Mouse (Mus musculus) liver, embryonic 12.5 days (tissue): ENCODE measurements around the gene Ppara. TPM values are rescaled to one million over a fixed set of nuclear protein-coding genes. Genes with fewer than 3 reads are reported as not detected.

Source experiments
- ATAC-seq: fragments of 200-750 bp; cut with Nextera tagmentation; 2 replicates; pipeline ENCODE4 v1.8.0; 2017; ENCODE audit warnings: moderate number of reproducible peaks, mild to moderate bottlenecking, moderate library complexity
- H3K27ac ChIP-seq: fragments of 300-500 bp; sonication (generic); 2 replicates; pipeline ENCODE4 v1.5.1; 2016; ENCODE audit warnings: mild to moderate bottlenecking
- H3K27me3 ChIP-seq: fragments of 300-500 bp; sonication (generic); replicated peaks from 2 replicates; pipeline ENCODE4 v1.6.1; 2016; ENCODE audit warnings: mild to moderate bottlenecking, moderate library complexity
- H3K36me3 ChIP-seq: fragments of 300-500 bp; sonication (generic); 2 replicates; pipeline ENCODE4 v1.6.1; 2016; ENCODE audit warnings: mild to moderate bottlenecking, moderate library complexity
- H3K4me1 ChIP-seq: fragments of 300-500 bp; sonication (generic); 2 replicates; pipeline ENCODE4 v1.6.1; 2016
- H3K4me2 ChIP-seq: fragments of 300-500 bp; sonication (generic); 2 replicates; pipeline ENCODE4 v1.6.1; 2016; ENCODE audit warnings: mild to moderate bottlenecking, moderate library complexity
- H3K4me3 ChIP-seq: fragments of 300-500 bp; sonication (generic); 2 replicates; pipeline ENCODE4 v1.5.1; 2016; ENCODE audit warnings: mild to moderate bottlenecking, moderate library complexity
- H3K9ac ChIP-seq: fragments of 300-500 bp; sonication (generic); 2 replicates; pipeline ENCODE4 v1.6.1; 2016; ENCODE audit warnings: mild to moderate bottlenecking, moderate library complexity
- H3K9me3 ChIP-seq: fragments of 300-500 bp; sonication (generic); replicated peaks from 2 replicates; pipeline ENCODE4 v1.6.1; 2016; ENCODE audit warnings: mild to moderate bottlenecking, moderate library complexity
- WGBS: fragments of 180-500 bp; shearing (Covaris S2); methylation state at CpG from one replicate; pipeline ENCODE4 v1.1.7; 2016; ENCODE audit not compliant: insufficient replicate concordance; 5-methylcytosine and 5-hydroxymethylcytosine counted together
- polyA plus RNA-seq: library from polyadenylated mRNA; unstranded; fragments of >200 nt; fragmentation: Nextera tagmentation; extraction: Ambion mirVana; gene quantifications from 2 replicates; pipeline ENCODE4 v1.2.1, GENCODE M21; 2016

Gene Ppara
- polyA plus RNA-seq, 1 experiment from 2014 or later = 5.7 TPM

DNA sequence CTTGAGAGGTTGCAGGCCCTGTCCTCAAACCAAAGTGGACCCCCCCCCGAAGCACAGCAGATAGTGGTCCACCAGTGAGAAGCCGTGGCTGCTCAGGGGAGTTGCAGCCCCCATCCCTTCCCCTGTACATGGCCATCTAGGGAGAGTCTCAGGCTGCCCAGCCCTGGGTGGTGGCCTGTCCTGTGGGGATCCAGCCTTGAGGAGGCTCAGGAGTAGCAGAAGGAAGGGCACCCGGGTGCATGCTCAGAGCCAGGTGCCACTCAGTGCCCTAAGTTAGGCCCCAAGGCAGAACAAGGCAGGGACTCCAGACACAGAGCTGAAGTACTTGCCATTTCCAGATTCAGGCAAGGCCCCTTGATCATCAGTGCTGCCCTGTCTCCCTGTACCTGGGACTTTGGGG lies 19.7 kb upstream of the Ppara start:
- Histone ChIP-seq H3K36me3 (no peaks in the 10 kb centered on the region), H3K4me2 (no peak overlapping the region), H3K4me3 (no peak overlapping the region), H3K9ac (no peak overlapping the region), H3K9me3 (no peaks in the 10 kb centered on the region), H3K27me3 (peaks cover 32% of the 10 kb centered on the region), H3K27ac (no peak overlapping the region), H3K4me1 (no peaks in the 10 kb centered on the region; the same call in 1 of the 2 replicates)
- WGBS = 67% methylated on average over 3 of the region's 3 CpGs
- ATAC-seq = no peak

DNA sequence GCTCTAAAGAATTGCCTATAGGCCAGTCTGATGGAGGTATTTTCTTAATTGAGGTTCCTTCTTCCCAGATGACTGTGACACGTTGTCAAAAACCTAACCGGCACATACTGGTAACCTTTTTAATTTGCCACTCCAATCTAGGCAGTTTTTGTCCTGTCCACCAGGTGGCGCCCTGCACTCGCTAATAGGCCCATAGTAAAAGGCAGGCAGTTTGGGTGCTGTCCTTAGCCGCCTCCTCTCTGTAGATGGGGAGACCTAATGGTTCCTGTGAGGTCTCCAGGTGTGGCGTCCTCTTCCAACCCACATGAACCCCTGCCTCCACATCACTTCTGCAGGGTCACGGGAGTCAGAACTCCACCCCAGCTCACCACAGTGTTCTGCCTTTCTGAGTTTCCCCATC lies 18.7 kb upstream of the Ppara start:
- Histone ChIP-seq H3K27me3 (peaks cover 36% of the 10 kb centered on the region), H3K4me3 (no peak overlapping the region), H3K4me1 (no peaks in the 10 kb centered on the region; the same call in 1 of the 2 replicates), H3K9ac (no peak overlapping the region), H3K36me3 (no peaks in the 10 kb centered on the region), H3K4me2 (no peak overlapping the region), H3K9me3 (no peaks in the 10 kb centered on the region), H3K27ac (no peak overlapping the region)
- 4% methylated on average over 7 of the region's 7 CpGs for WGBS
- ATAC-seq = peak; percentile 34; the same call in 1 of the 2 replicates

DNA sequence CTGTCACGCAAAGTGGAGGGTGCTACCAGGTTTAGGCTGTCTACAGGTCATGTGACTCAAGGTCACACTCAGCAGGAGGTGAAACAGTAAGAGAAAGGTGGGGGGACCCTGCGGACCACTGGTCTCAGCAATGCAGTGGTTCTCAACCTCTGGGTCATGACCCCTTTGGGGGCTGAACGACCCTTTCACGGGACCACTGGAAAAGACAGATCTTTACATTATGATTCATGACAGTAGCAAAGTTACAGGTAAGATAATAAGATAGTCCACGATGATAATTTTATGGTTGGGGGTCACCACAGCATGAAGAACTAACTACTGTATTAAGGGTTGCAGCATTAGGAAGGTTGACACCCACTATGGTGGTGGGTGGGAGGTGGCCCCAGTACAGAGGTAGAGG lies 18.2 kb upstream of the Ppara start:
- no peaks in the 10 kb centered on the region; the same call in 1 of the 2 replicates for H3K4me1 ChIP-seq
- no peak overlapping the region for H3K27ac ChIP-seq
- no peaks in the 10 kb centered on the region for H3K9me3 ChIP-seq
- ATAC-seq = no peak
- no peak overlapping the region for H3K4me2 ChIP-seq
- no peak overlapping the region for H3K9ac ChIP-seq
- 65% methylated on average over 5 of the region's 5 CpGs for WGBS
- H3K27me3 ChIP-seq = peaks cover 38% of the 10 kb centered on the region
- no peaks in the 10 kb centered on the region for H3K36me3 ChIP-seq
- H3K4me3 ChIP-seq = no peak overlapping the region

DNA sequence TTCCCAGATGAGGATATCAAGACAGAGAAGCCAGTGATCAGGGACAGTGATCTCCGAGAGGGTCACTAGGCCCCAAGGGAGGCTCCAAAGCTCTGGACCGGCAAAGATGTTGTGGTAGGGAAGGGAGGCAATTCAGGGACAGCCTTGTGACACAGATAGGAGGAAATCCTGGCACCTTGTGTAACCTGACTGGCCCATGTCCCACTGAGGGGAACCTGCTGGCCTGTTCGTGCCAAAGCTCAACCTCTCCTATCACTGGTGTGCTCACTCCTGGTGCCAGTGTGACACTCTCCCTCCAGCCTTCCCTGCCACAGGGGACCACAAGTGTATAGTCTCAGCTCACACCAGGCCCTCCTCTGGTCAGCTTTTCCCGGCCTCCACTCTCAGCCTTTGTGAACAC lies 17.8 kb upstream of the Ppara start:
- H3K4me3 ChIP-seq = no peak overlapping the region
- ATAC-seq = no peak
- whole genome bisulfite sequencing = 54% methylated on average over 4 of the region's 4 CpGs

DNA sequence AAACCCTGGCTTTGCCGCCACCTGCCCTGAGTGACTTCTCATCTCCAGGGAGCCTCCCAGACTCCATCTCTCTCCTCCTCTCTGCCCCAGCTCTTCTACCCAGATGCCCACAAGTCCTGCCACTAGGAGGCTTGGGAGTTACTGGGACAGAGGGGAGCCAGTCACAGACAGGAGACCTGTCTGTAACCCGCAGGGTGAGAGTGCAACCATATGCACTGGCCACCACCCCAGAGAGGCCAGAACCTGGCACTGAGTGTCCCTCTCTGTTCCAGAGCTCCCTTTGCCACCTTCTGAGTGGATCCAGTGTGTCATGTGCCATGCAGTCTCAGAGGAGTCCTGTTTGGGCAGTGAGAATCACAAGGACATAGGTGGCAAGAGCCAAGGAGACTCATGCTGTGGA lies 17.0 kb upstream of the Ppara start:
- Histone ChIP-seq H3K4me1 (no peaks in the 10 kb centered on the region; the same call in 1 of the 2 replicates), H3K9me3 (no peaks in the 10 kb centered on the region), H3K27ac (no peak overlapping the region), H3K4me3 (no peak overlapping the region), H3K9ac (no peak overlapping the region), H3K27me3 (peaks cover 39% of the 10 kb centered on the region), H3K36me3 (no peaks in the 10 kb centered on the region), H3K4me2 (no peak overlapping the region)
- ATAC-seq = no peak
- 69% methylated on average over 2 of the region's 2 CpGs for WGBS

More for the DNA sequence above, 17.8 kb upstream of the Ppara start:
- Histone ChIP-seq H3K27ac (no peak overlapping the region), H3K9ac (no peak overlapping the region), H3K36me3 (no peaks in the 10 kb centered on the region), H3K9me3 (no peaks in the 10 kb centered on the region), H3K4me1 (no peaks in the 10 kb centered on the region; the same call in 1 of the 2 replicates), H3K4me2 (no peak overlapping the region), H3K27me3 (peaks cover 38% of the 10 kb centered on the region)

DNA sequence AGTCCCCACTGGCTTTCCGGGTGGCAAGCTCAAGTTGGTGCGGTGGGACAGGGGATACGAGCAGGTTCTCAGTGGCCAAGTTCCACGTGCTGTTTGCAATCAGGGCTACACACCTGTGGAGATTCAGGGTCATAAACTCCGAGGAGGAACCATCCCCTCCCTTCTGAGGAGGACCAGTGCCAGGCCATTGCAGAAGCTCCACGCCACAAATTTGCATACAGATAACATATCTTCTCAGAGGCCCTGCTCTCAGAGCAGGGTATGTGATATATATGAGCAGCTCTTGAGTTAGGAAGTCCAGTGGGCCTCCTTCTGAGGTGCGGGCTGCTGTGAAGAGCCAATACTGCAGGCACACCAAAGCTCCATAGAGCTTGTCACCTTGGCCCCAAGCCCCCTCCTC lies 15.8 kb upstream of the Ppara start:
- Histone ChIP-seq H3K4me2 (no peak overlapping the region), H3K4me1 (no peaks in the 10 kb centered on the region; the same call in 1 of the 2 replicates), H3K4me3 (no peak overlapping the region), H3K27me3 (peaks cover 40% of the 10 kb centered on the region), H3K9ac (no peak overlapping the region), H3K9me3 (no peaks in the 10 kb centered on the region), H3K36me3 (no peaks in the 10 kb centered on the region), H3K27ac (no peak overlapping the region)
- 42% methylated on average over 7 of the region's 7 CpGs for WGBS
- no peak for ATAC-seq

DNA sequence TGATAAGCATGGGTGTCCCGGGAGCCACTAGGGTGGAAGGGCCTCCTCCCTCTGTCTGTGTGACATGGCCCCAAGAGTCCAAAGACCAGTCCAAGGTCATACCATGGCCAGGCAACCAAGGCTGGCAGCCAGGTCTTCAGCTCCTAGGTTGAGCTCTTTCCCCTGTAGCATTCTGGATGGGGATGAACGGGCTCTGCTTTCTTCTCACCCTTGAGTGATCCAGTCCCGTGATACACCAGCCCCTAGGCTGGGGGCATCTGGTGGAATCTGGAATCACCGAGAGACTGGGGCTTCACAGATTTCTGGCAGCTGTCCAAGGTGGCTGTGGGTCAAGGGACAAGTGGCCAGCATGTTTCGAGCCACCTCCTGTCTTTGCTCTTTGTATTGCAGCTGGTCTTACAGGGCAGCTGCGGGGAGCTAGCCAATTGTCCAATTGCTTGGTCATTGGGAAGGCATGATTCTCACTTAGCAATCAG lies 14.4 kb upstream of the Ppara start:
- H3K4me3 ChIP-seq = no peak overlapping the region
- ATAC-seq = no peak
- no peaks in the 10 kb centered on the region for H3K36me3 ChIP-seq
- H3K4me2 ChIP-seq = no peak overlapping the region
- no peaks in the 10 kb centered on the region; the same call in 1 of the 2 replicates for H3K4me1 ChIP-seq
- 54% methylated on average over 6 of the region's 6 CpGs for WGBS
- H3K9me3 ChIP-seq = no peaks in the 10 kb centered on the region
- H3K9ac ChIP-seq = no peak overlapping the region
- peaks cover 50% of the 10 kb centered on the region for H3K27me3 ChIP-seq
- H3K27ac ChIP-seq = no peak overlapping the region

DNA sequence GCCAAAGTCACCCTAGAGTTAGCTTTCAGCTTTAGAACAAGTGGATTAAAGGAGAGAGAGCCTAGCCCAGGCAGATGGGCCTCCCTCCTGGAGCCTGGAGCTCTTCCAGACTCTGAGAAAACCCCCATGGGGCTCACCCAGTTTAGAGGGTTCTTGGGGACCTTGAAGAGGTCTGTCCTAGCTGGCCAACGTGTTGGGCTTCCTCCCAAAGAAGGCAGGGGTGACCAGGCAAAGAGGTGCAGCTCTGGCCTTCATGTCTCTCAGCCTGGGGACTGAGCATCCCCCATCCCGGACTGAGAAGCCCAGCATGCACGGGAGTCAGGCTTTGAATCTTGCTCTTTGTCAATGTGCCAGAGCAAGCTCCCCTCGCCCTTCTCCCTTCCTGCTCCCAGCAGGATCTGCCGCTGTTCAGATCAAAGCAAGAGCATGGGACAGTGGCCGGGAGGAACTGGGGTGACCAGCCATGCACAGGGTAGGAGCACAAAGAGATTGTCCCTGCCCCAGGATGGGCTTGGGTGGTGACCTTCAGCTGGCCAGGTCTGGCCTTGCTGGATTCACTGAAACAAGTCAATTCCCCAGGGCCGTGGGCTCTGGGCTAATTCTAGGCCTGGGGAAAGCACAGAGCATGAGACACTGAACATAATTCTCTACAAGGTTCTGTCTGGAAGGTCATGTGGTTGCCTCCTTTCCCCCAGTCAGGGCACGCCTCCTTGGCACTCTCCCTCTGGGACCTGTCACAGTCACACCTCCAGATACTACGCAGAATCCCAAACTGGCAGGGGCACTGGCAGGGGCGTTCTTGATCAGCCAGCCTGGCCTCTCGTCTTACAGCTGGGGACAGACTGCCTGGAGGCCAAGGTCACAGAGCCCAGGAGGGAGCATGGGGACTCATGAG lies 10.3 kb upstream of the Ppara start:
- WGBS = 35% methylated on average over 11 of the region's 11 CpGs
- Histone ChIP-seq H3K4me2 (no peak overlapping the region), H3K27me3 (peaks cover 40% of the 10 kb centered on the region), H3K4me1 (no peaks in the 10 kb centered on the region), H3K9ac (no peak overlapping the region), H3K9me3 (no peaks in the 10 kb centered on the region), H3K27ac (no peak overlapping the region), H3K4me3 (no peak overlapping the region), H3K36me3 (no peaks in the 10 kb centered on the region)
- no peak for ATAC-seq

DNA sequence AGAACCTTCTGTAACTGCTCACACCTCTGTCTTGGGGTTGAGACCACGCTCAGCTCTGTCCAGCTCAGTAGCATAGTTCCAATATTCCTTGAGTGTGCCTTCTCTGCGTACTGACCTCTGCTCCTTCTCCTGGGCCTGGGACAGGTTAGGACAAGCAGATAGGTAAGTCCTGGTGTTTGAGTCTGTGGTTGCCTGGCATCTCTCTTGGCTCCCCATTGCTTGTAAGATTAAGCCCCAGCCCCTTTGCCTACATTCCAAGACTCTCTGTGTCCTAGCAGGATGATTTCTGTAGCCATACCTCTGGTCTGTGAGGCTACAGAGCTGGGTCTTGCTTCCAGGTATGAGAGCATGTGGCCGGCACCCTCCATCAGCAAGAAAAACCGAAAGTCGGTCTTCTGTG lies 6.6 kb upstream of the Ppara start:
- no peak overlapping the region for H3K4me2 ChIP-seq
- no peak for ATAC-seq
- H3K4me1 ChIP-seq = no peaks in the 10 kb centered on the region
- 72% methylated on average over 5 of the region's 5 CpGs for WGBS
- peaks cover 34% of the 10 kb centered on the region for H3K27me3 ChIP-seq
- no peak overlapping the region for H3K9ac ChIP-seq
- no peak overlapping the region for H3K4me3 ChIP-seq
- no peaks in the 10 kb centered on the region for H3K36me3 ChIP-seq
- no peak overlapping the region for H3K27ac ChIP-seq
- H3K9me3 ChIP-seq = no peaks in the 10 kb centered on the region

DNA sequence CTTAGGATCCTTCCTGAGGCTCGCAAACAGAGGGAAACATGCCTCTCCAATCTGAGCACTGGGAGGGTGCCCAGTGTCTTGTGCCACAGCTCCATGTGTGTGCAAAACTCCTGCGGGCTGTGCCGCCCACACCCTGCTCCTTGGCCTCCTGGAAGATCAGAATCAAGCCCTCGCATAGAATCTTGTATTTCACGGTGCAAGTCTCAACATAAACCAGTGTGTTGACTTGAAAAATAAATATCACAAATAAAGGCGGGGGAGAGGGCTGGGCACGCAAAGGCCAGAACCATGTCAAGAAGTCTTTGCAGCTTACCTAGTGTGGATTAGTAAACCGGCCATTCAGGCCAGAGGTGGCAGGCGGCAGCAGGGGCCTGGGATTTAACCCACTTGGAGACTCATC lies 5.5 kb upstream of the Ppara start:
- no peak overlapping the region for H3K9ac ChIP-seq
- no peak for ATAC-seq
- no peaks in the 10 kb centered on the region for H3K36me3 ChIP-seq
- H3K9me3 ChIP-seq = no peaks in the 10 kb centered on the region
- no peaks in the 10 kb centered on the region for H3K4me1 ChIP-seq
- WGBS = 69% methylated on average over 9 of the region's 9 CpGs
- no peak overlapping the region for H3K27ac ChIP-seq
- H3K27me3 ChIP-seq = peaks cover 44% of the 10 kb centered on the region
- H3K4me3 ChIP-seq = no peak overlapping the region
- H3K4me2 ChIP-seq = no peak overlapping the region

DNA sequence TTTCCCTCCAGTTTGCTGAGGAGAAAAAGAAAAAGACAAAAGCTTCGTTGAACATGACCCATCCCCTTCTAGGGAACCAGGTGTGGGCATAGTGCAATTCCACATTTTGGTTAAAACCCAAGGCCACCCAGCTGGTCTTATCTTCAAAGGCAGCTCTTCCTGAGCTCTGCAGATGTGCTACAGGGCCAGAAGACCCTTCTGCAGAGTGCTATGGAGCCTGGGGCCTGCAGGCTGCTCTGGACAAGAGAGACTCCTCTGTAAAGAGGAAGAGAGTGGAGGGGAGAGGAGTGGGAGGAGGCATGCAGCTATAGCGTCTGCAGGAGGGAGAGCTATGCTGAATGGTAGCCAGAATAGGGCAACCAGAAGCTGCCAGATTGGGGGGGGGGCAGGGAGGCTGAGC lies 4.8 kb upstream of the Ppara start:
- H3K27me3 ChIP-seq = peaks cover 46% of the 10 kb centered on the region
- H3K9me3 ChIP-seq = no peaks in the 10 kb centered on the region
- no peak overlapping the region for H3K4me3 ChIP-seq
- H3K27ac ChIP-seq = no peak overlapping the region
- no peak for ATAC-seq
- H3K4me2 ChIP-seq = no peak overlapping the region
- 12% methylated on average over 2 of the region's 2 CpGs for WGBS
- H3K9ac ChIP-seq = no peak overlapping the region
- no peaks in the 10 kb centered on the region for H3K36me3 ChIP-seq
- peaks cover 6% of the 10 kb centered on the region for H3K4me1 ChIP-seq

DNA sequence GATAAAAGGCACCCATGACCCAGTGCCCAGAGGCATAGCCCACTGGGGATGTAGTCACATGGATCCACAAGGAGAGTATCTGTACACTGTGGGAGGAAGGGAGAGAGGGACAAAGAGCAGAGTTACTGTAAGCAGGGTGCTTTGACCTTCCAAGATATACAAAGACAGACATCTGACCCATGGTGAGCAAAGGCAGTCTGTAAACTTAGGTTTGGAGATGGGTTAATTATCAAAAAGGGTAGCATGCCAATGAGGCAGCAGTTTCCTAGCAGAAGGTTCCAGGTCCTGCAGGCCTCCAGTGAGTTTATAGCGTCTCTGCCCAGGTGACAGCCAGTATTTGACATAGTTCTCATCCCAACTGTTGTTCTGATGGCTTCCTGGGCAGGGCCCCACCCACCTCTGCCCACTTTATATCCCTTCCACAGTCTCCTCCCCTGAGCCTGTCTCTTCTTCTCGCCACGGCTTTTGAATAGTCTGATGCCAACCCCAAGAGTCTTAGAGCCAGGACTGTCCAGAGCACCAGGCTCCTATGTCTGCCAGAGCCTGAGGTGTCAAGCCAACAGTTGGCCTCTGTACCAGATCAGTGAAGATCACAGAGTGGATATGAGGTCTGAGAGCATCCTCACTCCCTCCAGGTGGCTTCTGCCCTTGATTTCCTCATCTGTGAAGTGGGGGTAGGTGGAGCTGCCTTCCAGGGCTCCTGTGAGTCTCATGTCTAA lies 2.7 kb upstream of the Ppara start:
- Histone ChIP-seq H3K9ac (no peak overlapping the region), H3K36me3 (no peaks in the 10 kb centered on the region), H3K27me3 (peaks cover 61% of the 10 kb centered on the region), H3K4me2 (no peak overlapping the region), H3K4me3 (no peak overlapping the region), H3K4me1 (peaks cover 14% of the 10 kb centered on the region), H3K27ac (no peak overlapping the region), H3K9me3 (no peaks in the 10 kb centered on the region)
- no peak for ATAC-seq
- WGBS = 57% methylated on average over 3 of the region's 3 CpGs
